Mouse (Mus musculus) frontal cortex, postnatal 10 days (tissue): ENCODE results near the gene Gpank1.

ENCODE experiments used
- DNase-seq, 2 experiments: peaks; one replicate each; pipeline ENCODE4 v3.0.0; 2022; ENCODE audit warnings: low spot score in 2 of 2, mixed read lengths in 1 of 2

Gpank1 gene

GRCm38 (mm10) chr17:35159638-35160037, 38.4 kb downstream of the Gpank1 start:
- no peak for DNase-seq

GRCm38 (mm10) chr17:35161421-35161820, 40.2 kb downstream of the Gpank1 start:
- no peak for DNase-seq

- no peak for DNase-seq
These were observed 40.9 kb downstream of the Gpank1 start for GRCm38 (mm10) chr17:35162121-35162520.

GRCm38 (mm10) chr17:35162730-35163129, 41.5 kb downstream of the Gpank1 start:
- no peak for DNase-seq

DNA sequence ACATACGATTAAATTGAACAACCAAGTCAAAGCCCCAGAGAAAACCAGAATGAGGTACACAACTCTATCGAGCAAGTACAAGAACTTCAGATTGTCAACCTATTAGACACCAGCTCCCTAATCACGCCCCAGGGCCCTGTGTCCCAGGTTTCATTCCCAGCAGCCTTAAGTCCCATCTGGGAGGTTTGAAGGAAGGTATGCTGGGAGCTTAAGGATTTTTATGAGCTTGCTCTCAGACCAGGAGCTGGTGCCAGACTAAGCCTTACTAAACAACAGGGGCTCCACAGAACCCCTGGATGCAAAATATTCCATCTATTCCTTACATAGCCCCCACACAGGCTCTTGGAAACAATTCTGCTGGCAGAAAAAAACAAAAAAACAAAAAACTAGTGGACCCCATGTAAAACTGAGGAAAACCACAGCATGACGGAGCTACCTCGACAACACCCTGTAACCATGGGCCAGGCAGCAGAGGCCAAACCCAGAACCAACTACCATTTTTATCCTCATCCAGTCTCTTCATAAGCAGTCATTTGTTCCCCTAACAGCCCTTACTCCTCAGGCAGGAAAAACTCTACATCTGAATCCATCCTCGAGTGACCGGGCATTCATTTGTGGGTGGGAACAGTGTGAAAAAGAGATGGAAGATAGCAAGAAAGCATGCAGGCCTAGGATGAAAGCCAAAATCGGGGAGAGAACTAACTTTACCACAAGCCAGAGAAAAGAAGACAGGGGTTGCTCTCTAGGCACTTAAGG, 42.2 kb downstream of the Gpank1 start:
- DNase-seq, result no peak

DNA sequence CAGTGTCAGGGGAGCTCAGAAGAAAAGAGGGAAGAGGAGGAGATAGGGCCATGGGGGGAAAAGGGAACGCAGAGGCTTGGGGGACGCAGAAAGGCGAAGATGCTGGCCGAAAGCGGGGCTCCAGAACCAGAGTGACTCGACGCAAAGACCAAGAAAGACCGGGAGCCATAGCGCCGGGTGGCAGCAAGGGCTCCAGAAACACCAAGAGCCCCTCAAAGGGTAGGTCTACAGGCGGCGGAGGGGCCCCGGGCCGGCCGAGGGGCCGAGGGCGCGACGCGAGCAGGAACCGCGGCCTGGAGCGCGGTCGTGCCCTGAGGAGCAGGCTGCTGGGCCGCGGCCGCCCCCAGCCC, 42.9 kb downstream of the Gpank1 start:
- peak in 1 of 2 experiments; percentile 43 for DNase-seq

GRCm38 (mm10) chr17:35164568-35165450, 43.6 kb downstream of the Gpank1 start, which contains the start of gene Prrc2a:
Gene Prrc2a, minus strand, starts transcription at chr17:35164897.
- DNase-seq, result peak; percentile 98 to 99

- DNase-seq, result no peak
These were observed 44.3 kb downstream of the Gpank1 start for GRCm38 (mm10) chr17:35165451-35166155.

- DNase-seq, result peak; percentile 61 to 67
These were observed 45.2 kb downstream of the Gpank1 start for GRCm38 (mm10) chr17:35166352-35167035.

DNA sequence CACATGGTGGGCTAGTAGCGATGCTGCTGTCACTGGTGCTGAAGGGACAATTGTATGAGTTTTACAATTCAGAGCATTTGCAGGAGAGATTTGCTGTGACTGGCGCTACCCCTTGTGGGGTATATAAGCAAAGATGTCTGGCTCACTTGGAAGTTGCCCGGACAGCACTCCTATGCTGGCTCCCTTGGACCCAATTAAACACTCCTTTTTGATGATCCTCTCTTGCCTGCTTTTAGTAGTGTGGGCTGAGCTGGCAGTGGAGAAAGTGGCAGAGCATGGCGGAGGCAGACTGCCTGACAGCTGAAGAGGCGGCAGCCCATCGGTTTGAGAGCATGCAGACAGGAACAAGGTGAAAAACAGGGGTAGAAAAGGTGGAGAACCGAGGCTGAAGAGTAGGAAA, 46.5 kb downstream of the Gpank1 start:
- no peak for DNase-seq

GRCm38 (mm10) chr17:35168541-35169207, 47.4 kb downstream of the Gpank1 start:
- DNase-seq, result no peak

DNA sequence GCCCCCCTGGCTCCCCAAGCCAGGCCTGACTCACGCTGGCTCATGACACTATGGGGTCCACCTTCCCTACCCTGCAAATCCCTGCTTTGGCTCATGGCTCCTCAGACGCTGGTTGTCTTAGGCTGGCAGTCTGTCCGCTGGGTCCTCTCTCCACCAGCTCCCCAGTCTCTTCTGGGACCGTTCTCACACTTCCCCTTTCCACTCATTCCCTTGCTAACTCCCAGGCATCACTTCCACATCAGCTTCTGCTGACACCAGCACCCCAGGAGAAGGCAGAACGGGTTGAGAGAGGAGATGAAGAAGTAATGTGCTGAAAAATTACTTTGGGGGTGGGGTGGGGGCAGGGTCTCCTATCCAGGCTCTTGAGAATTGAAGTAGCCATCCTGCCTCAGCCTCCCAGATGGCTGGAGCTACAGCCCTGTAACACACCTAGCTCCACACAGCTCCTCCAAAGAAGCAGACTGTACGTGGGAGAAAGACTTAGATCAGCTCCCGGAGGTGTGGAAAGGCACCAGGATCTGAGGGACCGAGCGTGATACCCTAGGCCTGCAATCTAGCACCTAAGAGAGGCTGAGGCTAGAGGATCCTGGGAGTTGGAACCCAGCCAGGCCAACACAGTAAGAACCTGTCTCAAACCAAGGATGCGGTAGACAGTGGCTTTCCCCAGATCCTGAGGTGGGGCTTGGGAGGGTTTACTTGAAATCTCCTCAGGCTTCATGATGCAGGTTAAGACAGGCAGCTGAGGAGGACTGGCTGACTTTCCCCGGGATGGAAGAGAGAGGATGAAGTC, 51.4 kb downstream of the Gpank1 start:
- DNase-seq, result no peak

DNA sequence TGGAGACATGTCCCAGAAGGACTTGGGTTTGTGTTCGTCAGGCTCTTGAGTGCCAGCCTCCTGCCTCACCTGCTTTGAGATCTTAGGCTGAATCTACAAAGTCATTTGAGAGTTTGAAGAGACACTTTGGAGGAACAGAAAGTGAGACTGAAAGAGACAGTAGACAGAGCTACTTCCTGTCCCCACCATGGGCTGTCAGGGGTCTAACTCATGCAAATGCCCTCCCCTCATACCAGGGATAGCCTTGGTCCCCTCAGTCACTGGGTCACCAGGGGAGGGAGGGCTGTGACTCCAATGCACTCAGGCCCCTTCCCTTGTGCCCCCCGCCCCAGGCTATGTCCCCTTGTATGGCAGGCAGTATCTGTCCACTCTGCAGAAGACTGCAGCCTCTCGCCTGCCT, 52.1 kb downstream of the Gpank1 start:
- no peak for DNase-seq
